Mouse (Mus musculus): ENCODE data around the gene Mdm4. TPM values are rescaled to one million over a fixed set of nuclear protein-coding genes. Genes with fewer than 3 reads are reported as not detected.

The Mdm4 gene
- polyA plus RNA-seq, 1 experiment from 2014 or later: 57.6 TPM

DNA sequence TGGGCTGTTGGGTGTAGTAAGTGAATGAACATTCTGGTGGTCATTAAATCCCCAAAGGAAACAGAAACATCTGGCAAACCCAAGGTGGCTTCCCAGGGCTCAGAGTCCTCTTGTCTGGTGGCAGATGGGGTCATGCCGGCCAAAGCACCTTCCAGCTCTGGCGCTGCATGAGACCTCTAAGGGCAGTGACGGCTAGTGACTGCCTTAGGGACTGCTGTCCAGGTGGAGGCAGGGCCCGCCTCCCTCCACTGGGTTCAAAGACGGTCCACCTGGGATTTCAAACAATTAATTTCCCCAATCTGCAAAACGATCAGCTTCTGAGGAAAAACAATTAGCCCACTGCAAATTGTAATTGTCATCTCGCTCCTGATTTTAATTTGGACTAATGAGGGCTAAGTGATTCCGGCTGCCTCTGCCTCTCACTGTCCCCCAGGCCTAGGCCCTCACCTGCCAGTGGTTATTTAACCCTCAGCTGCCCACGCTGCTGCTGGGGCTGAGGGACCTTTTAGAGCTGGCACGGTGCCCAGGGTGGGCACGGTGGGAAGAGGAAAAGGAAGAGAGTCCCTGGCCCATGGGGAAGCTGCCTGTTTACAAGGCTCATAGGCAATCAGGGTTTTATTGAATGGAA lies 119.8 kb downstream of the Mdm4 start:
- H3K27me3 ChIP-seq (ENCODE audit: control insufficient read depth, insufficient read depth, low read length): no peaks in the 10 kb centered on the region
- no peaks in the 10 kb centered on the region for H3K36me3 ChIP-seq (ENCODE audit: control insufficient read depth, insufficient read depth, low read length)
- H3K27ac ChIP-seq (ENCODE audit: low read depth, low read length): no peak overlapping the region
- 53% methylated on average over 11 of the region's 11 CpGs for WGBS
- H3K4me2 ChIP-seq (replicated peaks; ENCODE audit: low read depth, low read length): no peak overlapping the region
- no peaks in the 10 kb centered on the region for H3K9me3 ChIP-seq (ENCODE audit: control insufficient read depth, low read length)
- no peak for ATAC-seq (ENCODE audit: low FRiP score, low TSS enrichment)
- H3K4me1 ChIP-seq (ENCODE audit: control insufficient read depth, insufficient read depth, low read length): no peaks in the 10 kb centered on the region
- no peak overlapping the region for H3K9ac ChIP-seq (ENCODE audit: low read depth, low read length)
- H3K4me3 ChIP-seq (ENCODE audit: low read length): no peak overlapping the region

DNA sequence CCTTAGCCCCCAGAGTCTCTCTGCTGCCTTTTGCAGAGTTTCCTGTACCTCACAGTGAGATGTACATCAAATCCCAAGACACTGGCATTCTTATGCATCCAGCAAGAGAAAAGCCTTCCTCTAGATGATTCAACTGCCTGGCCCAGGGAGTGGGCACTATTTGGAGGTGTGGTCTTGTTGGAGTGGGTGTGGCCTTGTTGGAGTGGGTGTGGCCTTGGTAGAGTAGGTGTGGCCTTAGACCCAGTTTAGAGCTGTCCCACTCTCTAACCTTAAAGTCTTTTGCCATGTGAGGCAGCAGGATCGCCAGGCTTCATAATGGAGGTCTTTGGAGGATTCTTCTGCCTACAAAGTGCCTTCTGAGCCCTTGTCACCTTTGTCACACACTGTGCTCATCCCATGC lies 120.4 kb downstream of the Mdm4 start:
- no peaks in the 10 kb centered on the region for H3K36me3 ChIP-seq (ENCODE audit: control insufficient read depth, insufficient read depth, low read length)
- ATAC-seq (ENCODE audit: low FRiP score, low TSS enrichment): no peak
- no peak overlapping the region for H3K4me3 ChIP-seq (ENCODE audit: low read length)
- 79% methylated on average over 1 of the region's 1 CpGs for WGBS
- H3K27ac ChIP-seq (ENCODE audit: low read depth, low read length): no peak overlapping the region
- no peaks in the 10 kb centered on the region for H3K27me3 ChIP-seq (ENCODE audit: control insufficient read depth, insufficient read depth, low read length)
- H3K4me2 ChIP-seq (replicated peaks; ENCODE audit: low read depth, low read length): no peak overlapping the region
- H3K9ac ChIP-seq (ENCODE audit: low read depth, low read length): no peak overlapping the region
- no peaks in the 10 kb centered on the region for H3K9me3 ChIP-seq (ENCODE audit: control insufficient read depth, low read length)
- no peaks in the 10 kb centered on the region for H3K4me1 ChIP-seq (ENCODE audit: control insufficient read depth, insufficient read depth, low read length)

Small RNAs within 50 kb of the gene (microRNA-seq; reads per million reads assigned to microRNA genes)
- not detected for gene Gm44300

Other genes with a start within 250 kb of the Mdm4 start
- 2.4 and 4.1 TPM in 2 replicates for gene Lrrn2, start 150.3 kb downstream of the Mdm4 start, polyA plus RNA-seq (2014; fragmentation: Nextera tagmentation; extraction: Ambion mirVana)
- gene Pik3c2b, start 15.1 kb upstream of the Mdm4 start, polyA plus RNA-seq (2014; fragmentation: Nextera tagmentation; extraction: Ambion mirVana): 6.3 and 9.1 TPM in 2 replicates
- gene Ppp1r15b, start 100.6 kb upstream of the Mdm4 start, polyA plus RNA-seq (2014; fragmentation: Nextera tagmentation; extraction: Ambion mirVana): 17.9 and 49.4 TPM in 2 replicates
- gene Plekha6, start 133.6 kb upstream of the Mdm4 start, polyA plus RNA-seq (2014; fragmentation: Nextera tagmentation; extraction: Ambion mirVana): 3.3 and 6.1 TPM in 2 replicates

Data from kidney, embryonic 14.5 days (tissue).